Mouse (Mus musculus) C2C12 (cell line): ENCODE measurements at regions not wholly inside any gene's neighbourhood (a gene's known extent, or its start where the extent isn't known, plus 50 kb on each side); places are given as distances from the start of the nearest gene placed in this dataset.
"Not testable (repeated sequence)": the region's sequence is repeated elsewhere in the genome, so short reads cannot be mapped to it uniquely, and the experiment has no call there.

Experiments
- H3K27me3 ChIP-seq: one replicate; pipeline ENCODE4 v1.6.1; 2011; ENCODE audit not compliant: control insufficient read depth, insufficient read depth, insufficient read length
- H3K36me3 ChIP-seq: one replicate; pipeline ENCODE4 v1.6.1; 2011; ENCODE audit not compliant: control insufficient read depth, insufficient read depth
- H3K4me3 ChIP-seq: one replicate; pipeline ENCODE4 v1.5.1; 2011; ENCODE audit warnings: mild to moderate bottlenecking, control low read depth; ENCODE audit not compliant: poor library complexity, insufficient read depth, severe bottlenecking
- H3K79me2 ChIP-seq: one replicate; pipeline ENCODE4 v1.6.1; 2011; ENCODE audit not compliant: control insufficient read depth, insufficient read depth
- H3K79me3 ChIP-seq: one replicate; pipeline ENCODE4 v1.6.1; 2011; ENCODE audit warnings: low read depth, control low read depth
- H3ac ChIP-seq: one replicate; pipeline ENCODE3; 2011; ENCODE audit warnings: low read depth; ENCODE audit not compliant: control insufficient read depth, insufficient read length
- CEBPB ChIP-seq: IDR thresholded peaks from one replicate; pipeline ENCODE4 v1.6.1; 2011; ENCODE audit warnings: low read depth, mild to moderate bottlenecking, control low read depth, moderate library complexity
- CTCF ChIP-seq: IDR thresholded peaks from one replicate; pipeline ENCODE4 v1.5.1; 2011; ENCODE audit not compliant: control insufficient read depth, insufficient read depth, insufficient read length
- FOSL1 ChIP-seq: IDR thresholded peaks from one replicate; pipeline ENCODE4 v1.8.0; 2011; ENCODE audit warnings: mild to moderate bottlenecking, low read length; ENCODE audit not compliant: poor library complexity, insufficient read depth, severe bottlenecking
- MAX ChIP-seq: IDR thresholded peaks from one replicate; pipeline ENCODE4 v1.6.1; 2011; ENCODE audit warnings: mild to moderate bottlenecking, control low read depth
- MYOD1 ChIP-seq: IDR thresholded peaks from one replicate; pipeline ENCODE4 v1.6.1; 2011; ENCODE audit warnings: low read depth; ENCODE audit not compliant: control insufficient read depth, insufficient read length
- MYOG ChIP-seq: IDR thresholded peaks from one replicate; pipeline ENCODE4 v1.6.1; 2011; ENCODE audit not compliant: control insufficient read depth, insufficient read length; ENCODE audit errors: extremely low read depth
- USF1 ChIP-seq: IDR thresholded peaks from one replicate; pipeline ENCODE4 v1.6.1; 2011; ENCODE audit warnings: low read depth, mild to moderate bottlenecking, control low read depth, moderate library complexity

GRCm38 (mm10) chr15:49121202-49121601, 4763.5 kb upstream of the Gm7489 start:
- no peaks in the 10 kb centered on the region for H3K79me2 ChIP-seq
- TF ChIP-seq CEBPB, result no peak
- TF ChIP-seq MYOG, result no peak
- TF ChIP-seq CTCF, result no peak
- no peak for TF ChIP-seq USF1
- no peak for TF ChIP-seq MYOD1
- no peak for TF ChIP-seq MAX
- TF ChIP-seq FOSL1, result no peak
- no peaks in the 10 kb centered on the region for H3K27me3 ChIP-seq
- no peaks in the 10 kb centered on the region for H3K79me3 ChIP-seq
- no peaks in the 10 kb centered on the region for H3K36me3 ChIP-seq
- no peak overlapping the region for H3ac ChIP-seq
- H3K4me3 ChIP-seq, result no peak overlapping the region

DNA sequence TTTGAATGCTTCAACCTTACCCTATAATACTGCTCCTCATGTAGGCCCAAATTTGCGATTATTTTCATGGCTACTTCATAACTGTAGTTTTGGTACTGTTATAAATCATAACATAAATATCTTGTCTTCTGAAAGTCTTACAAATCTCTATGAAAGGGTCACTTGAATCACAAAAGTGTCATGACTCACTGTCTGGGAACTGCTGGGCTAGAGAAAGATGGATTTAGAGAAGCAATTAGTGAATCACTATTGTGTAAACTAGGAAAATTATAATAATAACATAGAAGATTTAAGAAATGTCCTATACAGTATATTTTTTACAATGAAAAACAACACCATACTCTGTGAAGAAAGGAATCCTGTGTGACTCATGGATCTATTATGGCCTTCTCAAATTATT, 4738.3 kb upstream of the Gm7489 start:
- Histone ChIP-seq H3K79me3 (no peaks in the 10 kb centered on the region), H3K79me2 (no peaks in the 10 kb centered on the region), H3ac (no peak overlapping the region), H3K27me3 (no peaks in the 10 kb centered on the region), H3K4me3 (no peak overlapping the region), H3K36me3 (no peaks in the 10 kb centered on the region)
- TF ChIP-seq USF1, result no peak
- no peak for TF ChIP-seq MYOG
- TF ChIP-seq CEBPB, result peak; percentile 66
- TF ChIP-seq FOSL1, result peak; percentile 85
- peak; percentile 78 for TF ChIP-seq MYOD1
- no peak for TF ChIP-seq CTCF

DNA sequence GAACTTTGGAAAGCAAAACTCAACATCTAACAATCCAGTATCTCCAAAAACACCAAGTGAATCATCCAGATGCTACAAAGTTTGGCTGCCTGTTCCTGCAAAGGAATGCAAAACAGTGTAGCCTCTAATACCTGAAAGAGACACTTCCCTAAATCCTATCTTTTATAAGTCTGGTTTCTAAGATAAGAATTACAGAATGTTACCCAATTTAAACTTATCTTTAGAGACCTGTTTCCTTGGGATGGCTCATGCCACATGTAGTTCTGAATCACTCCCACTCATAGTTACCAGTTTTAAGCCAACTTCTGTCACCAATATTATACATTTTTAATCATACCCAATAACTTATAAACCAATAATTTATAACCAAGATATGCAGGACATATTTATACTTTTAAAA, 4732.7 kb upstream of the Gm7489 start:
- no peaks in the 10 kb centered on the region for H3K79me3 ChIP-seq
- no peak overlapping the region for H3K4me3 ChIP-seq
- H3K36me3 ChIP-seq, result no peaks in the 10 kb centered on the region
- no peak for TF ChIP-seq MYOD1
- no peak for TF ChIP-seq CEBPB
- no peaks in the 10 kb centered on the region for H3K79me2 ChIP-seq
- no peak overlapping the region for H3ac ChIP-seq
- H3K27me3 ChIP-seq, result no peaks in the 10 kb centered on the region

GRCm38 (mm10) chr15:49154026-49154425, 4730.7 kb upstream of the Gm7489 start:
- Histone ChIP-seq H3ac (no peak overlapping the region), H3K36me3 (no peaks in the 10 kb centered on the region), H3K4me3 (no peak overlapping the region), H3K27me3 (no peaks in the 10 kb centered on the region), H3K79me2 (no peaks in the 10 kb centered on the region), H3K79me3 (no peaks in the 10 kb centered on the region)
- no peak for TF ChIP-seq MAX
- no peak for TF ChIP-seq FOSL1
- no peak for TF ChIP-seq MYOD1
- no peak for TF ChIP-seq MYOG
- TF ChIP-seq CTCF, result no peak

GRCm38 (mm10) chr15:49191474-49191873, 4693.2 kb upstream of the Gm7489 start:
- Histone ChIP-seq H3ac (no peak overlapping the region), H3K4me3 (no peak overlapping the region), H3K36me3 (no peaks in the 10 kb centered on the region), H3K79me3 (no peaks in the 10 kb centered on the region), H3K79me2 (no peaks in the 10 kb centered on the region), H3K27me3 (no peaks in the 10 kb centered on the region)
- TF ChIP-seq CEBPB (no peak), USF1 (no peak), MYOG (no peak), MYOD1 (no peak), CTCF (no peak)

DNA sequence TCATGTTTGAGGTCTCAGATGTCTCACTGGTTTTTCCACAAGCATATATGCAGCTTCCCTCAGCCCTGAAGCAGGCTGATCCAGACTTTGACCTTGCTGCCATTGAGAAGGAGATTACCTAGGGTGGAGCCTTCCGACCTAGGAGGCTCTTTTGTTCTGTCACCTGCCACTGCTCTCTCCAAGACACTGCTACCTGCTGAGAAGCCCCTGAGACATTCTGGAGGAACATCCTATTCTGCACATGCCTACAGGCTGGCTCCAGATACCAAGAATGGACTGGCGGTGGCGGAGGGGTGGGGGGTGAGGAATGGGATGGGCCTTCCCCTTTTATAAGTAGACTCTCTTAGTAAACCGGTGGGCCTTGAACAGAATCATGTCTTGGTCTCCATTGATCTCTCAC, 4692.1 kb upstream of the Gm7489 start:
- not testable (repeated sequence) for H3ac ChIP-seq, H3K27me3 ChIP-seq, H3K79me3 ChIP-seq, H3K79me2 ChIP-seq, H3K36me3 ChIP-seq, H3K4me3 ChIP-seq

DNA sequence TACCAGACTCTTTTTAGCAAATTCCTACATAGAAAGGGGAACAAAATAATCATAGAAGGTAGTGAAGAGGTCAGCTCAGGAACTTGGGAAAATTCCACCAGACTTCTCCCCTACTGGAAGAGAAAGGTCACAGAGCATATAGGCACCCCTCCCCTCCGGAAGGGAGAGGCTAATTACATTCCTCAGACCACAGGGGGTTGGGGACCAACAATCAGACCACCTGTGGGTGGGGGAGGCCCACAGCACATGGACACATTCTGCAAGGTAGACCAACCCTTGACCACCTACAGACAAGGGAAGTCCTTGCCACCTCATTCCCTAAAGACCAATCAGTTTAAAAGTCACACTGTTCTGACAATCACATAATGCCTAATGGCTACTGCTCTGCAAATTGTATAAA, 4655.6 kb upstream of the Gm7489 start:
- no peak for TF ChIP-seq CEBPB
- TF ChIP-seq MYOD1, result no peak
- no peak for TF ChIP-seq MYOG
- no peak for TF ChIP-seq FOSL1
- no peak for TF ChIP-seq CTCF
- TF ChIP-seq USF1, result no peak
- TF ChIP-seq MAX, result no peak
- no peak overlapping the region for H3ac ChIP-seq
- H3K4me3 ChIP-seq, result no peak overlapping the region
- H3K27me3 ChIP-seq, result no peaks in the 10 kb centered on the region
- H3K79me3 ChIP-seq, result no peaks in the 10 kb centered on the region
- no peaks in the 10 kb centered on the region for H3K79me2 ChIP-seq
- no peaks in the 10 kb centered on the region for H3K36me3 ChIP-seq
